Mouse (Mus musculus): ENCODE measurements around the gene Slc25a12. TPM values are rescaled to one million over a fixed set of nuclear protein-coding genes. Genes with fewer than 3 reads are reported as not detected.

The Slc25a12 gene
- polyA plus RNA-seq, 1 experiment from 2014 or later, result 36.0 TPM

DNA sequence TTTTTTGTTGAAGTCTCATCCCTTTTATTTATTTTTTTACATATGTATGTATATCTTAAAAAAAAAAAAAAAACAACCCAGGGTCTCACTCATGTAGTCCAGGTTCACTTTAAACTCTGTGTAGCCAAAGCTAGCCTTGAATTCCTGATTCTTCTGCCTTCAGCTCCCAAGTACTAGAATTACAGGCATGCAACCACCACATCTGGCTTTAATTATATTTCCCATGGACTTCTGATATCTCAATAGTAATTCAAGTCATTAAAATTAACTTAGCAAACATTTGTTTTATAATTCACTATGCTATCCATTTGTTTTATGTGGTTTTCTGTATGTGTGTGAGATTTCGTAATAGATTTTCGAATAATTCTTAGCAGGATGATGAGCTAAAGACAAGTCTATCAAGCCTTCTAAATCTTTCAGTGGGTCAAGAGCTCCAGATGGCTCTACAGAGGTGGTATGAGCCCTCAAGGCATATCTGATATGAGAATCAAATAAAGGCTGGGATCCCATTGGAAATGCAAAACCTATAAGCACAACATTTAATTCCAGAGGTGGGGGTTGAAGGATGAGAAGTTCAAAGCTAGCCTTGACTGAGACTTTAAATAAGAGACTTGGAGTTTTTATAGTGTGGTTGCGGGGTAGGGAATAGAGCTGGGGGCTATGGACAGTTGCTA is 51.3 kb downstream of the Slc25a12 start:
- WGBS, result 90% methylated on average over 3 of the region's 3 CpGs
- no peaks in the 10 kb centered on the region; the same call in 1 of the 2 replicates for H3K9me3 ChIP-seq
- peaks cover 24% of the 10 kb centered on the region for H3K4me1 ChIP-seq
- H3K27me3 ChIP-seq (ENCODE audit: poor library complexity, severe bottlenecking), result no peaks in the 10 kb centered on the region
- no peak overlapping the region for H3K4me3 ChIP-seq
- H3K27ac ChIP-seq, result peak overlapping the region; percentile 44; the same call in 1 of the 2 replicates
- H3K36me3 ChIP-seq (replicated peaks), result peaks cover 44% of the 10 kb centered on the region
- DNase-seq (ENCODE audit: extremely low spot score, low spot score), result no peak

GRCm38 (mm10) chr2:71315022-71315421 is 52.5 kb downstream of the Slc25a12 start:
- 75% methylated on average over 14 of the region's 14 CpGs for WGBS
- peaks cover 48% of the 10 kb centered on the region for H3K36me3 ChIP-seq (replicated peaks)
- H3K27me3 ChIP-seq (ENCODE audit: poor library complexity, severe bottlenecking), result no peaks in the 10 kb centered on the region
- DNase-seq (ENCODE audit: extremely low spot score, low spot score), result no peak
- no peaks in the 10 kb centered on the region; the same call in 1 of the 2 replicates for H3K9me3 ChIP-seq
- peak overlapping the region; percentile 76 for H3K27ac ChIP-seq
- no peak overlapping the region for H3K4me3 ChIP-seq
- H3K4me1 ChIP-seq, result peaks cover 24% of the 10 kb centered on the region

- DNase-seq (ENCODE audit: extremely low spot score, low spot score), result no peak
- Histone ChIP-seq H3K9me3 (no peaks in the 10 kb centered on the region; the same call in 1 of the 2 replicates), H3K4me1 (peaks cover 24% of the 10 kb centered on the region), H3K36me3 (replicated peaks) (peaks cover 49% of the 10 kb centered on the region), H3K4me3 (no peak overlapping the region), H3K27me3 (ENCODE audit: poor library complexity, severe bottlenecking) (no peaks in the 10 kb centered on the region), H3K27ac (peak overlapping the region; percentile 76)
- 69% methylated on average over 6 of the region's 6 CpGs for WGBS
These were observed 53.5 kb downstream of the Slc25a12 start for GRCm38 (mm10) chr2:71314080-71314479.

- WGBS, result 75% methylated on average over 10 of the region's 10 CpGs
- Histone ChIP-seq H3K4me1 (peaks cover 23% of the 10 kb centered on the region), H3K27me3 (ENCODE audit: poor library complexity, severe bottlenecking) (no peaks in the 10 kb centered on the region), H3K36me3 (replicated peaks) (peaks cover 42% of the 10 kb centered on the region), H3K4me3 (no peak overlapping the region), H3K9me3 (no peaks in the 10 kb centered on the region), H3K27ac (peak overlapping the region; percentile 18; the same call in 1 of the 2 replicates)
- DNase-seq (ENCODE audit: extremely low spot score, low spot score), result no peak
These were observed 55.5 kb downstream of the Slc25a12 start for GRCm38 (mm10) chr2:71312067-71312466.

GRCm38 (mm10) chr2:71309726-71310125 is 57.8 kb downstream of the Slc25a12 start:
- Histone ChIP-seq H3K4me1 (peaks cover 18% of the 10 kb centered on the region), H3K27ac (no peak overlapping the region), H3K4me3 (no peak overlapping the region), H3K27me3 (ENCODE audit: poor library complexity, severe bottlenecking) (no peaks in the 10 kb centered on the region), H3K36me3 (replicated peaks) (peaks cover 44% of the 10 kb centered on the region), H3K9me3 (no peaks in the 10 kb centered on the region)
- DNase-seq (ENCODE audit: extremely low spot score, low spot score), result no peak
- 63% methylated on average over 2 of the region's 2 CpGs for WGBS

DNA sequence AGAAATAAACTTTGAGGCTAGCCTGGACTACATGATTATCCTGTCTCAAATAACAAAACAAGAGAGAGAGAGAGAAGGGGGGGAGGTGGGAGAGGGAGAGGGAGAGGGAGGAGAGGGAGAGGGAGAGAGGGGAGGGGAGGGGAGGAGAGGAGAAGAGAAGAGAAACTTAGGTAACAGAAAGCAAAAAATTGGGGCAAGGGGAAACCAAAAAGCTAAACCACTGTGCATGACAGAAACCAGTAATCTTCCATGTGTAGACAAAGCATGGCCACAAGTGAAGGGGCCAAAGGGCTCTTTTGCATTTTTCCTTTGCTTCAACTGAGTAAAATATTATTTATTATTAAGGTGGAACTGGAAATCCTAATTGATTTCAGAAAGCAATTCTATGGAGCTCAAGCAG is 61.2 kb downstream of the Slc25a12 start:
- Histone ChIP-seq H3K27ac (no peak overlapping the region), H3K4me1 (peaks cover 22% of the 10 kb centered on the region), H3K9me3 (no peaks in the 10 kb centered on the region), H3K36me3 (replicated peaks) (peaks cover 28% of the 10 kb centered on the region), H3K4me3 (no peak overlapping the region), H3K27me3 (ENCODE audit: poor library complexity, severe bottlenecking) (no peaks in the 10 kb centered on the region)
- DNase-seq (ENCODE audit: extremely low spot score, low spot score), result no peak

DNA sequence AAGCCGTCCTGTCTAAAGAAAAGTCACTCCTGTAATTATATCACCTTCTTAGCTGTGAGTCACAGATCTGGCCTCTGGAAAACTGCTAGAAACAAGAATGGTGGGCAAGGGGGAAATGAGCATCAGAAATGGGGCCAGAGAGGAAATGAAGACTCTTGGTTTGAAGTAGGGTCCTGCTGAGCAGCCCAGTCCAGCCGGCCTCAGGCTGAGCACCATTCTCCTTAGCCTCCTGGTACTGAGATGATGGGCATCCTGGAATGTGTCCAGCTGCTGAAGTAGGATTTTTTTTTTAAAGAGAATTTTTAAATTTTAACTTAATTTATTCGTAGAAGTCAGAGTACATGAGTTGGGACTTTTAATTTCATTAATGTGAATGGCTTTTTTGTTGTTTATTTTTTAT is 62.7 kb downstream of the Slc25a12 start:
- H3K27ac ChIP-seq, result 0 out of 2 replicates have a peak overlapping the region, but pooled peaks have one; percentile 25
- H3K9me3 ChIP-seq, result no peaks in the 10 kb centered on the region
- H3K36me3 ChIP-seq (replicated peaks), result peaks cover 14% of the 10 kb centered on the region
- 61% methylated on average over 3 of the region's 3 CpGs for WGBS
- H3K27me3 ChIP-seq (ENCODE audit: poor library complexity, severe bottlenecking), result no peaks in the 10 kb centered on the region
- peaks cover 24% of the 10 kb centered on the region for H3K4me1 ChIP-seq
- H3K4me3 ChIP-seq, result no peak overlapping the region
- no peak for DNase-seq (ENCODE audit: extremely low spot score, low spot score)

DNA sequence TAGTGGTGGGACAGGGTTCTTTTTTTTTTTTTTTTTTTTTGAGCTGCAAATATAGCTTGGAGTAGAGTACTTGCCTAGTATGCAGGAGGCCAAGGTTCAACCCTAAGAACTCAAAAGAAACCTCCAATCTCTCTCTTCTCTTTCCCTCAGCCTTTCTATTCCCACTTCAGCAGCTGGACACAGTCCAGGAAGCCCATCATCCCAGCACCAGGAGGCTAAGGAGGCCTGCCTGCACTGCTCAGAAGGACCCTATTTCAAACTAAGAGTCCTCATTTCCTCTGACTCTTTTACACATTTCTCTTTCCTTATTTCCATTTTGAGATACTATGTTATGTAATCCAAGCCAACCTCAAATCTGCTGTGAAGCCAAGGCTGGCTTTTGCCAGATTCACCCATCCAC is 64.3 kb downstream of the Slc25a12 start:
- DNase-seq (ENCODE audit: extremely low spot score, low spot score), result no peak
- H3K27me3 ChIP-seq (ENCODE audit: poor library complexity, severe bottlenecking), result no peaks in the 10 kb centered on the region
- peak overlapping the region; percentile 1; the same call in 1 of the 2 replicates for H3K27ac ChIP-seq
- H3K9me3 ChIP-seq, result no peaks in the 10 kb centered on the region
- peaks cover 13% of the 10 kb centered on the region for H3K36me3 ChIP-seq (replicated peaks)
- no peak overlapping the region for H3K4me3 ChIP-seq
- peaks cover 26% of the 10 kb centered on the region for H3K4me1 ChIP-seq

GRCm38 (mm10) chr2:71302156-71302663 is 65.3 kb downstream of the Slc25a12 start:
- 80% methylated on average over 3 of the region's 3 CpGs for WGBS

DNA sequence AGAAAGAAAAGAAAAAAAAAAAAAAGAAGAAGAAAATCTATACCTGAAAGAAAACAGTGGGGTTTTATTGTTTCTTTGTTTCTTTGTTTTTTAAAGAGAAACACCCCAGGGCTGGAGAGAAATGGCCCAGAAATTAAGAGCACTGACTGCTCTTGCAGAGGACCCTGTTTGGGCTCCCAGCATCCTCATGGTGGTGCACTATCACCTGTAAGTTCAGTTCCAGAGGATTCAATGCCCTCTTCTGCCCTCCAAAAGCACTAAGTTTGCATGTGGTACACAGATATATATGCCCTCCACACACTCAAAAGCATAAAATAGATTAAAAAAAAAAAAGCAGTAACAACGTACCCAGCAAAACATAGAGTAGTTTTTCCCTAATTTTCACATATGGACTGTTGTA is 68.8 kb downstream of the Slc25a12 start:
- WGBS, result 87% methylated on average over 1 of the region's 1 CpGs
- Histone ChIP-seq H3K36me3 (replicated peaks) (no peaks in the 10 kb centered on the region), H3K9me3 (no peaks in the 10 kb centered on the region), H3K4me1 (peaks cover 46% of the 10 kb centered on the region), H3K4me3 (no peak overlapping the region), H3K27me3 (ENCODE audit: poor library complexity, severe bottlenecking) (no peaks in the 10 kb centered on the region), H3K27ac (no peak overlapping the region)
- DNase-seq (ENCODE audit: extremely low spot score, low spot score), result no peak

More at GRCm38 (mm10) chr2:71302156-71302663, 65.3 kb downstream of the Slc25a12 start:
- H3K4me3 ChIP-seq, result no peak overlapping the region
- H3K27ac ChIP-seq, result no peak overlapping the region
- H3K36me3 ChIP-seq (replicated peaks), result peaks cover 7% of the 10 kb centered on the region
- no peaks in the 10 kb centered on the region for H3K27me3 ChIP-seq (ENCODE audit: poor library complexity, severe bottlenecking)
- no peak for DNase-seq (ENCODE audit: extremely low spot score, low spot score)
- peaks cover 32% of the 10 kb centered on the region for H3K4me1 ChIP-seq
- H3K9me3 ChIP-seq, result no peaks in the 10 kb centered on the region

- peaks cover 43% of the 10 kb centered on the region for H3K4me1 ChIP-seq
- H3K27ac ChIP-seq, result no peak overlapping the region
- H3K4me3 ChIP-seq, result no peak overlapping the region
- no peaks in the 10 kb centered on the region; the same call in 1 of the 2 replicates for H3K36me3 ChIP-seq (replicated peaks)
- H3K27me3 ChIP-seq (ENCODE audit: poor library complexity, severe bottlenecking), result no peaks in the 10 kb centered on the region
- 78% methylated on average over 1 of the region's 1 CpGs for WGBS
- no peak for DNase-seq (ENCODE audit: extremely low spot score, low spot score)
- H3K9me3 ChIP-seq, result no peaks in the 10 kb centered on the region
These were observed 70.0 kb downstream of the Slc25a12 start for GRCm38 (mm10) chr2:71297501-71297900.

DNA sequence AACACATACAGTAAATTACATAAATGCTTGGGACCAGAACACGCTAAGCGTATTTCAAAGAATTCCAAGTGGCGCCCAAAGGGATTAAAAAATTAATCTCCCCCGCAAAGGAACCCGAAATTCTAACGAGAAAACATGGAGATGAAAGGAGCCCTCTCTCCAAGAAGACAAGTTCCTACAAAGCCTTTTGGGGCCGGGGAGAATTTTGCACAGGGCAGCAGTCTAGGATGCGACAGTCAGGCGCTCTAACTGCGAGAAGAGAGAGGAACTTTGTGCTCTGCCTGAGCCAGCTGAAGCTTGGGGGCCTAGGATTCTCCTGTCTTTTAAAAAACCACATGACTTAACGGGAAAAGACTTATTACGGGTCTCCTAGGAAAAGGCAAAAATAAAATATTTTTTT is 71.7 kb downstream of the Slc25a12 start:
- H3K36me3 ChIP-seq (replicated peaks), result no peaks in the 10 kb centered on the region; the same call in 1 of the 2 replicates
- peaks cover 55% of the 10 kb centered on the region for H3K4me1 ChIP-seq
- no peaks in the 10 kb centered on the region for H3K9me3 ChIP-seq
- 80% methylated on average over 12 of the region's 12 CpGs for whole genome bisulfite sequencing
- no peak overlapping the region for H3K4me3 ChIP-seq
- no peaks in the 10 kb centered on the region for H3K27me3 ChIP-seq (ENCODE audit: poor library complexity, severe bottlenecking)
- no peak overlapping the region for H3K27ac ChIP-seq
- DNase-seq (ENCODE audit: extremely low spot score, low spot score), result no peak

DNA sequence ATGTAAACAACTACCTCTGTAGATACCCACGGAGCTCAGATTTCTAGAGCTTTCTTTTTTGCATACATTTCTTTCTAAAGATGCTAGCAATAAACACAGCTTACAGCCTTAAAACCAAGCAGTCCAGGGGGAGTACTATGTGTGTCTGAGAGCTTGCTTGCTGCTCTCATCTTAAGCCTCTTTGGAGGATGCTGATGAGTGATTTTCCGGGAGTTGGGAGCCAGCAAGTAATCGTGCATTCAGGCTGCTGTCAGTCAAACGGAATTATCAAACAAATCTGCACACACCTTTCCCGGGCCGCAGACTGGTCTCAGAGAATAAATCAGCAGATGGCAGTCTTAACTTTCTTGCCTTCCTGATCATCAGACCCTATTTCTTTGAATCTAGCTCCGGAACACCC is 73.1 kb downstream of the Slc25a12 start:
- Histone ChIP-seq H3K9me3 (no peaks in the 10 kb centered on the region), H3K4me3 (no peak overlapping the region), H3K36me3 (replicated peaks) (peaks cover 1% of the 10 kb centered on the region; the same call in 1 of the 2 replicates), H3K27ac (no peak overlapping the region), H3K4me1 (peaks cover 68% of the 10 kb centered on the region), H3K27me3 (ENCODE audit: poor library complexity, severe bottlenecking) (no peaks in the 10 kb centered on the region)
- WGBS, result 31% methylated on average over 7 of the region's 7 CpGs
- DNase-seq (ENCODE audit: extremely low spot score, low spot score), result no peak

Measured in forebrain, embryonic 10.5 days (tissue).